Mouse (Mus musculus) ovary, postnatal 14 days (tissue): ENCODE data around the gene Mrpl23.

ENCODE experiments used
- DNase-seq: peaks from one replicate; pipeline ENCODE4 v3.0.0; 2022; ENCODE audit warnings: low spot score

Gene Mrpl23

DNA sequence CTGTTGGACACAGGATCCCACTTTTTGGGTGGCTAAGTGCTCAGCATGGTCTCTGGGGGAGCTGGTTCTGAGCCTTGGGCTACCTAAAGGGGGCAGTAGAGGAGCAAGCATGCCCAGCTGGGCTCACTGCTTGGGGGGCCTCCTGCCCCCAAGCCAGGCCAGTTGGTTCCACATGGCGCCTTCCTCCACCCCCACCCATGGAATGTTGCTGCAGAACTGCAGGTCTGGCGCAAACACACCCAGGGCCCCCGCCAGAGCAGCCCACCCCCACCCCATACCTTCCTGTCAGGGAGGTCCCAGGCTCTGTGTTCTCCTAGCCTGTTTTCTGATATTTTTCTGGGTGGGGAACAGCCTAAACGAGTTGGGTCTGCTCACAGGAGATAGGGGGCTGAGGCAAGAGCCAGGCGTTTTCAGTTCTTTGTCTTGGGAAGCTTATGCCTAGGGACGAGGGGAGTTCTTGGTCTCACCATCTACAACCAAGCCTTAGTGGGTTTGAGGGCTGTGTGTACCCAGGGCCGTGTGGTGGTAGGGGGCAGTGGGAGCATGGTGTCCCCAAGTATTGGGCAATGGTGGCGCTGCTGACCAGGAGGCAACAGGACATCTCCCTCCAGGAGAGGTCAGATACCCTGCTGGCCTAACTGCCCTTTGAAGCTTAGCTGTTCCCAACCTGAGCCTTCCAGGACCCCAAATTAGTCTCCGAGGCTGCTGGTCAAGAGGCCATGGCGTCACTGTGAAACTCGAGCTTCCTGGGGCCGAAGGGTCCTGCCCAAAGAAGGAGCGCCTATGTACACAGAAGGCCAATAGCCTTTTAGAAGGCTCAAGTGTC lies 20.3 kb downstream of the Mrpl23 start:
- DNase-seq, result no peak

DNA sequence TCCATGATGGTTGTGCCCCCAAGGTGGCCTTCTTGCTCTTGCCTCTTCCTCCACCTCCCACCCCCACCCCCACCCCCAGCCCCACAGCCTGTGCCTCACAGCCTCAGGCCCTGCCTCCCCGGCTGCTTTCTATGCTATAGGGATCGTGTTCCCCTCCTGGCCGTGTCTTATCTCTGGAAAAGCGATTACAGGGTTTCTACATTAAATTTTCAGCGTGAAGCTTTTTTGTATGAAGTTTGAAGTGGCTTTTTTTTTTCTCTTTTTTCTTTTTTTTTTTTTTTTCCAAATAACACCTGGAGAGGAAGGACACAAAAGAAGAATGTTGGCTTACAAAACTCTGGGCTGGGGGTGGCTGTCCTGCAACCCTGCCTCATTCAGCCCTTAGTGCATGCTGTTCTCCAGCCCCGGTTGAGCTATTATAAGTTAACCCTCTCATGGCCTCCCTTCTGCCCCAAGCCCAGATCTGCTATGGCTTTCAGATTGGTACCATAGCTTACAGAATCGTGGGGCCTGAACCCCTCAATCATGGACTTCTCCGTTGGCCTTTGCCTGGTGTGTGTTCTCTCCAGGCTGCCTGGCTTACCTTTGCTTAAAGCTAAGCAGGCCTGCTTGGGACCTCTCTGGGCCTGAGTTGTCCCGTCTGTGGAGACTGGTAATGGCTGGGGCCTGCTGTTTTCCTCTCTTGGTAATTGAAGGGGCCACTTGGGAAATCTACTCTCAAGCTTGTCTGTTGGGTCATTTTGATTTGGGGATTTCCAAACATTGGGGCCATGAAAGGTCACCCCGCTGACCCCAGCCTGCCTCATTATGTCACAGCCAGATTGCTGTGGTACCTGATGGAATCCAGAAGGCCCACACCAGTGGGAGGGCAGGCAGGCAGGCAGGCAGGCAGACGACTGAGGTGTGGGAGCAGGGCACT lies 21.2 kb downstream of the Mrpl23 start:
- DNase-seq, result no peak

DNA sequence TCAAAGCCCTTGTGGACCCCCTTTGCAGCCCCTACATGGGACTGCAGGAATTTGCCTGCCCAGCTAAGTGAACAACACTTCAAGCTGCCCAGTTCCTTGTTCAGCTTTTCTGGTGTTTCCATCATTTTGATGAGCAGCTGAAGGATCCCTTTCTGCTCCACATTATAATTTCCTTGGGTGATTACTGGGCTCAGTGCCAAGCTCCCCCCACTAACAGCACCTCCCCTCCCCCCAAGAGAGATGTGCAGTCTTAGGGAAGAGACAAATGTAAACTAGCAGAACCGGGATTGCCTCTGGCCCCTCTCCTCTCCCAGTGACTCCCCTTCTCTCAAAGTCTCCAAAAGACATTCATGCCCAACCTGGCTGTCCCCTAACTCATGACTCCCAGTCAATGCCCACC lies 22.1 kb downstream of the Mrpl23 start:
- DNase-seq, result no peak

DNA sequence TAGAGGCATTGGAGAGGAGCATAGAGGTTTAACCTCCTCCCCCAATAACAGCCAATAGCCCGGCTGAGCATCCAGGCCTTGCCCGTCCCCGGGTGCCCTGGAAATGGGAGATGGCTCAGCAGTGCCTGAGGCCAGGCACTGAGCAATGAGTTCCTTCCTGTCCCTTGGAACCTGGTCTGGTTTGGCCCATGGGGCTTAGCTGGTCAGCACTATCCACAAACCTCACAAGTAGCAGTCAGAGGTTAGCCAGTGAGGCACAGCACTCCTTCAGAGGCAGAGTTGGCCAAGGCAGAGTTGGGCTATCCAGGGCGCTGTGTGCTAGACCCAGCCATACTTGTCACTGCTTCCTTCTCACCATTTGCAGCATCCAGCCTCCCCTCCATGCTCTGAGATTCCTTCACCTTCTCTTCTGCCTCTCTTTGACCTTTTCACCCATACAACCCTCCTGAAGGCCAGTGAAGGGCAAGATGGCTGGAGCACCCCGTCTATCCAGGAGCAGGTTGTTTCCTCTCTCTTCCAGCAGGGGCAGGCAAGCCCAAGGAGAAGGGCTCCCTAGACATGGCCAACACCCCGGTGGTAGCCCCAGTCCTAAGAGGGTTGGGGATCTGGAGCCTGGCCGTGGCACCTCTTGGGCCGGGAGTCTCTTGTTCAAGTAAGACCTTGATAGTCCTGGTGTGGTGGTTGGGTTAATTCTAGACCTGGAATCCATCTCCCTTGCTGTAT lies 23.0 kb downstream of the Mrpl23 start:
- DNase-seq, result no peak

DNA sequence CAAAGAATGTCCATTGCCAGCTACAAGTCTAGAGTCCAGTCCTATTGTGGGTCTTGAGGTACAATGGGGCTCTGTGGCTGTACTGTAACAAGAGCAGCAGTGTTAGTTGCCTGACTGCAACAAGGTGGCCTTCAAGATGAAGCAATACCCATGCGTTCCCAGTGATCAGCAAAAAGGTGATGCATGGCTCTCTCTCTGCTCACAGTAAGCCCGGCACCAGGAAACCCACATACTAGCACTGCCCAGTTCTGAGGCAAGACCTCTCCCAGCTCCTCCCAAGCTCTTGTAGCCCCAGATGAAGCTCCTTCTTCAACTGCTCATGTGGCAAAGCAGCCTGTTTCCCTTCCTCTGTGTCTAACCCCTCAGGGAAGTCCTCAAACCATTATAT lies 23.6 kb downstream of the Mrpl23 start:
- no peak for DNase-seq

DNA sequence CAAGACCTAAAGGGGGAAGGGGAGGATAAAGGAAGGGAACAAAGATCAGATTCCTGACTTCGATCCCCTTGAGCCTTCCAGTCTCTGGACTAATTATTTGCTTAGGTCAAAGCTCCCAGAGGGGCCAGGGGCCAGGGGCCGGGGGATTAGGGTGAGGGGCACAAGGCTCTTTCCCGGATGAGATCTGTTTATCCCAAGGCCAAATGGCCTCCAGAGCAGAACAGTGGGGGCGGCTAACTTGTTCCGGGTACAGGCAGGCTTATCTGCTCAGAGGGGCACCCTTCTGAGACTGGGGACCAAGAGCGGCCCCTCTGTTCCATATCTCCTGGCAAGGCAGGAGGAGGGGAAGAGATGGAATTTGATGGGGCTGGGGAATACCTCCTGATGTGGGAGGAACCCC lies 25.2 kb downstream of the Mrpl23 start:
- DNase-seq, result no peak

DNA sequence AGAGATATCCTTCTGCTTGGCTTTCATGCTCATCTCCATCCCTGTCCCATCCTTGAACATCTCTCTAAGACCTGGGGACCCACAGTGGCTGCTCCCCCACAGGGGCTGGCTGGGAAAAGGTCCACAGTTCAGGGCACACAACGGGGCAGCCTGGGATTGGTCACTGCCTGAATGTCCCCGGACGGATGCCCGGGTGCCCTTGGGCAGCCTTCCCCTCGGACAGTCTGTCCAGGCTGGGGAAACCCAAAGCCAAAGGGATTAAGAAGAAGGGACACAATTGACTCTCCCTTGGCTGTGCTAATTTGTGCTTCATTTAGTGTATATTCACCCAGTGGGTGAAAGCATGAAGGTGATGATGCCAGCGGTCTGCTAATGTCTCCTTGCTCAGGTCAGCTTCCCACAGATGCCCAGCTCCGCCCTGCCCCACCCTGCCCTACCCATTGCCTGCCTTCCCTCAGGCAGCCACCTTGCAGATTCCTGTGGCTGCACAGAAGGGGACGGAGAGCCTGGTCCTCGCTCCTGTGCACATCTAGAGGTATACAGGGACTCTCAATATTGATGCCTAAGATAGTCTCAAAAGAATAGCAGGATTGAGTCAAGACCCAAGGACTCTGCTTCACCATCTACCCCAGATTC lies 26.1 kb downstream of the Mrpl23 start:
- no peak for DNase-seq

DNA sequence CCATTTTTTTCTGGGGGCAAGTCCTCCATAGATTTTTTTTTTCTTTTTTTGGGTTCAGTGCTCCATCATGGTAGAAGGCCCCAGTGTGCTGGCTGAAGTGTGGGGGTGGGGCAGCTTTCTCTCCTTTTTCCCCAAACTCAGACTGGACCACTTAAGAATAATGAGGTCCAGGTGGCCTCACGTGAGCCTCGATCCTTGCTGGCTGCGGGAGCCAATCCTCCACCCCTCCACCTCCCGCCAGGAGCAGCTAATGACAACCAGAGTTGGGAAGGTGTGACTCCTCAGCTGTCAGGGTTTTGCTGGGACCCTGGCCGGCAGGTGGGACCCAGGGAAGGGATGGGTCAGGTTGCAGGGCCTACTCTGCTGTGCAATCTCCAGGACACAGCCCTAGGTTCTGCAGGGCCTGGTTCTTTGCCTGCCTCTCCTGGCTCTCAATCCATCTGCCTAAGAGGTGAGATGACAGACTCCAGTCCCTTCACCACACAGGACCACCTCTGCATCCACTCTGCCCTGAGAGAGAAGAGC lies 27.2 kb downstream of the Mrpl23 start:
- DNase-seq, result no peak

DNA sequence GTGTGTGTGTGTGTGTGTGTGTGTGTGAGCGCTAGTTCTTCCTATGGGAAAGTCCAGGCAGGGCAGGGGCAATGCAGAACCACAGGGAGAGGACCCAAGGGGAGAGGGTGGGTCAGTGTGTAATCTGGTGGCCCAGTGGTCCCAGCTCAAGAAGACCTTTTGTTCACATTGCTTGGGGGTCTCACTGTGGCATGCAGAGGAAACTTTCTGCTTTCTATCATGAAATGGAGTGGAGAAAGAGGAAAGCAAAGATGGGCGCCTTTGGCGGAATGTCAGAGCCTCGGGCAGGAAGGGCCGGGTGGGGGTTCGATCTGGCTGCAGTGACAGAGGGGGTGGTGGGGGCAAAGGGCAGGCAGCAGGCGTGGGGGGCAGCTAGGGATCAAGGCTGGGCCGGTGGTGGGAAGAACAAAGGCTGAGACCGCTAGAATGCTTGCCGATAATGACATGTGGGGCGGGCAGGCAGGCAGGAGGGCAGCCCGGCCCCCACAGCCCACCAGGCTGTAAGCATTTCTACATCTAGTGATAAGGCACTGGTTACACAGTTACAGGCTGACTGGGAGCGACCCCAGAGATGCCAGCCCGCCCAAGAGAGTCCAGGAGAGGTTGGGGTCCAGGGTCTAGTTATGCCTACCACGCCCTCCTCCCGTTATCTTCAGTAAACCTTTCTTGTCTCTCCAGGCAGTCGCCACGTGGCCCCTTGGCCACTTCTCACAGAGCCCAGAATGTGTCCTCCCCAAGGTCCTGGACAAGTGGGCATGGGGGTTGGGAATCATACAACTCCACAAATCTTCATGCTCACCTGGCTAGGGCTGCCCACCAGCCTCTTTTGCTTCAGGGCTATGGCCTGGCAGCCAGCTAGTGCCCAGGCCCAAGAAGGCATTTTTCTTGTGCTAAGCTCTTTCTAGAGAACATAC lies 28.7 kb downstream of the Mrpl23 start:
- no peak for DNase-seq

DNA sequence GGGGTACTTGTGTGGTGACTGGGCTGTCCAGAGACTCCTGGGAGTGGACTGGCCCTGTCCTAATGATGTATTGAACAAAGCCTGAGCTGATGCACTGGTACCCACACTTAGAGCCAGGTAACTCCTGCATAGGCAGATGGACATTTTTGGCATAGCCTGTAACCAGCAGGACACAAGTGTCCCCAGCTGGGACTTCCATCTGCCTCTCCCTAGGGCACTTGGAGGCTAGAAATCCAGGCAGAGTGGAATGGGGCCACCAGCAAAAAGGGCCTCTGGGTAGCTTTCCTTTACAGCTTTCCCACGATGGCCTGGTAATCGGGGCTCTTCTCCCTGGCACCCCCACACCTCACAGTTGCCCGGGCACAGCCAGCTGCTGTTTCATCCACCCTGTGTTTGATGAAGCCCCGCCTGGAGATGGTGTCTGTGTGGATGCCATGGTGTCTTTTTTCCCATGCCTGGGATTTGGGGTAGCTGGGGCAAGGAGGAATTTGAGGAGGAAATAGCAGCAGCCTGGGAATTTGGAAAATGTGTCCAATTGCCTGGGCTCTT lies 29.4 kb downstream of the Mrpl23 start:
- DNase-seq, result no peak

DNA sequence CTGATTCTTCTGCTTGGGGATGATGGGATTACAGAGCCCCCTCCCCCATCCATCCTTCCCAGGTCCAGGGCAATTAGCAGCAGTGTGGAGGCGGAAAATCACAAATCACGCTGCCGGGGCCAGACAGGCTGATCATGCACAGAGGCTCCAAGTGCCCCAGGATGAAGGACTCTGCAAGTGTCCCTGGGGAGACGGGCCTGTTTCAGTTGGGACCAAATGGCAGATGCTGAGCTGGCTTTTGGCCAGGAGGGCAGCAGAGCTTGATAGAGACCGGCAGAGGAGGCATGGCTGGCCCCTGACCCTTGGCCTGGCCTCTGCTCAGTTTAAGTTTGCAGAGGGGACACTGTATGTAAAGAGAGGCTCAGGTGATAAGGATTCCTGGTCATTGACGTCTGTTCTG lies 30.7 kb downstream of the Mrpl23 start:
- DNase-seq, result no peak

DNA sequence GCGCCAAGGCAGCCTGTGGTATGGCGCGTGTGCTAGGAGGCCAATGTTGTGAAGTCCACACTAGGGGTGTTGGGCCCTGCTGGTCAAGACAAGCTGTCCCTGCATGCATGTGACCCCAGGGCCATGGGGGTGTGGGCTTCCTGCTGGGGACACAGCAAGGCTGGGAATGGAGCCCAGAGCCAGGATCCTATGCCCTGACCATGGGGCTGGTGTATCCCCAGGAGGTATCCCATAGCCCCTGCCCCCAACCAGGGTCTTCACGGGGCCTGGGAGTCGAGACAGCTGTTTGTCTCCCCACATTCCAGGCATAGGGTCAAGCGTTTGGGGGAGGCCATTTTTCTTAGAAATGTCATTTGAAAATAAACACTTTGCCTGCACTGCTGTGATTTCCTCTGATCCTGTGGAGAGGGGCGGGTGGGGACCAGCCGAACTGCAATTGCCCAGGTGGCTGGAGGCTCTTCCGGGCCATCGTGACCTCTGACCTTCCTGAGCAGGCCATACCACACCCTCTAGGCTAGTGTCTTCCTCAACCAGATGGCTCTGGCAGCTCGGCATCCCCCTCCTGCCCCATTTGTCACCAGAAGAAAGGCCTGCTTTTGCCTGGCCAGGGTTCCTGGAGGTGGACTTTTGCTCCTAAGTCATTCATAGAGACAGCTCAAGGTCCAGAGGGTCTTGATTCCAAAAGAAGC lies 32.6 kb downstream of the Mrpl23 start:
- DNase-seq, result no peak

DNA sequence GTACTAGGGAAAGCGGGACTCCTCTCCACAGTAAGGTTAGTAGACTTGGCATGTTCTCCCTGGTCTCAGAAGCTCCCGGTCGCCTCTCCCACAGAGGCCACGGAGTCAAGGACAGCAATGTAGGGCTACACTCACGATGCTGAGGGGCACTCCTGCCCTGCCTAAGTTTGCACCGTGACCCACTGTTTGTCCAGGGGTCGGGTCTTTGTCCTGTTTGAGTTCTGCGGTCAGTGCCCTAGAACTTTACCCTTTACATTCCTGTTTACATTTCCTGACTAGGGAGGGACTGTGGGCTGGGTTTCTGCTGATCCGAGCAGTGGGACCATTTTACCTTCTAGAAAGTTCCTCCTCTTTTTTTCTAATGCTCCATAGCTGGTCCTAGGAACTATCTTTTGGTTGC lies 34.0 kb downstream of the Mrpl23 start:
- DNase-seq, result no peak

DNA sequence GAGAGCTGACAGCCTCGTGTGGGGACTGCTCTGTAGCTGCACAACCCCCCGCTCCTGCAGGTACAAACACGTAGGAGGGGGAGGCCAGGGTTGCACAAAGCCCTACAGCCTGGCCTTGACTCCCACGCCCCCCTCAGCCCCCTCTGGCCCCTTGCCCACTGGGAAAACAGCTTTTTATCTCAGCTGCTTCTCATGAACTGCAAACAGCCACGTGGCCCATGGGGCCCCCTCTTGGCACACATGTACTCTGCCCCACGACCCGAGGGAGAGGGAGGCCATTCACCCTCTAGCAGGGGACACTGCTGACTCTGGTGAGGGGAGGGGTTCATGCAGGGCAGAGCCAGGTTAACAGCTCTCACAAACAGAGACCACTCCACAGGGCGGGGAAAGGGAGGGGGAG lies 36.5 kb downstream of the Mrpl23 start:
- no peak for DNase-seq

DNA sequence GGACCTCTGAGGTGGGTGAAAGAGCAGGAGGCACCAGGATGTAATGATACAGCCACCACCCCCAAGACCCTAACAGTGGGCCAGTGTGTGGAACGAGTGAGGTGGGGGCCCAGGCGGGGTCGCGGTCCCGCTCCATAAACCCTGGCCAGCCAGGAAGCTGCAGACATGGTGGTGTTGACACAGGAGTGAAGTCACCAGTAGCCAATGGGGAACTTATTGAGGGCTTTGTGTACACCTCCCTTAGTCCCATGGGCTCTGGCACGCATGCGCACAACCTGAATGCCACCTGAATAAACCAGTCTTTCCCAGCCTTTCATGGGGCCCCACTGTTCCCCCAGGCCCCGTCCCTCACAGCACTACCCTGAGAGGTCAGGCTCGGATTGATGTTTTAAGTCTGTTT lies 38.1 kb downstream of the Mrpl23 start:
- DNase-seq, result no peak

DNA sequence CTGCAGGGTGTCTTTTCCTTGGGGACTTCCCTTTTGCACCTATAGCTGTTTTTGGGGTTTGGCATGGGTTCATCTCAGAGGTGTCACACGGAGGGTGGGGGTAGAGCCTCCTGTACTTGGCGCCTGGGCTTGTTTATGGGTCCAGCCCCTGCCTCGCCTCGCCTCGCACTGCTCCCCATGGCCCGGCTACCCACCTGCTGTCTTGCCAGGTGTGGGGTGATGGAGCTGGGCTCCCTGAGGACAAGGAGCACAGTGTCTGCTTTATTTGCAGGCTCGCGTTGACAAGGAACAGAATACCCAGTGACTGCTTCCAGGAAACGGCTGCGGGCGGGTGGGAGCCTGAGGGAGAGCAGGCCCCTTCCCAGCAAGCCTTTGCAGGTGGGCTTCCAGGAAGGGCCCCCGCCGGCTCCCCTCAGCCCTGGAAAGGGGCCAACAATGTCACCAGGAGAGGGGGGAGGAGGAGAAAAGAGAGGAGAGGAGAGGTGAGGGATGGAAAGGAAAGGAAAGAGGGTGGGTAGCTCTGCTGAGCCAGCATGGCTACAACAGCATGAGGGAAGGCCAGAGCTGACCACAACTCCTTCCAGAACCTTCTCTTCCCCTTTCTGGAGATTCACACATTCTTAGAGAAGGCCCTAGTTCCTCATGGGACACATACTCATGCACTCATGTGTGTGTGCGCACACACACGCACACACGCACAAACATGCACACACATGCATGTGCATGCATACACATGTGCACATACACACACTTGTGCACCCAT lies 39.2 kb downstream of the Mrpl23 start:
- DNase-seq, result no peak

DNA sequence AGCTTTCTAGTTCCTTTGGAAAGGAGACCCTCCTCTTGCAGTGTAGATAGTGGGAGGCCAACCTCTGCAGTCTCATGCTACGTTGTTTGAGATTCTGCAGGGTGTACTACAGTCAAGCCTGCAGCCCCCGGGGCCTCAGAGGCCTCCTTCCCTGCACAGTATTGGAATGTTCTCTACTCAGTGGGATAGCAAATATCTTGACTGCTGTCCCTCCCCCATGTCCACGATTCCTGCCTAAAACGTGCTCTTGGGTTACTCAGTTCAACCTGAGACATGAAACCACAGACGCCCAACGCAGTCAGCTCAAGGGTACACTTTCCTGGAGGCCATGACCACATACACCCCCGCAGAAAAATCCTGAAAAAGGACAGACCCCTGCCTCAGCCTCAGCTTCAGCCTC lies 39.9 kb downstream of the Mrpl23 start:
- DNase-seq, result no peak

DNA sequence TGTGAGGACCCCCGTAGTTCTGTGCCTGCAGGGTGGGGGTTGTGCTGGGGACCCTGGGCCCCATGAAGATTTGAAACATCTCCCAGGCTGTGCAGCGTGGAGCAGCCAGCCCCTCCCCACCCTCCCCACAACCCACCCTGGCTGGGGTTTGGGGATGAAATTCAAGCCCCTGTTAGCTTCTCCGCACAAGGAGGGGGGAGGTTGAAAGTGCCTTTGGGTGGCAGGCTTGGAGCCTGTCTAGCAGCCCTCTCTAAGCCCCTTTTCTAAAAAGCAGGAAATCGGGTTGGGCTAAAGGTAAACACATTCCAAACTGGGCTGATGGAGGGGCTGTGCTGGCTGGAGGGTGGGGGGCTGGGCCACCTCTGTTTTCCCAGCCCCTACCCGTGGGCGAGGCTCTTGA lies 40.5 kb downstream of the Mrpl23 start:
- DNase-seq, result no peak

DNA sequence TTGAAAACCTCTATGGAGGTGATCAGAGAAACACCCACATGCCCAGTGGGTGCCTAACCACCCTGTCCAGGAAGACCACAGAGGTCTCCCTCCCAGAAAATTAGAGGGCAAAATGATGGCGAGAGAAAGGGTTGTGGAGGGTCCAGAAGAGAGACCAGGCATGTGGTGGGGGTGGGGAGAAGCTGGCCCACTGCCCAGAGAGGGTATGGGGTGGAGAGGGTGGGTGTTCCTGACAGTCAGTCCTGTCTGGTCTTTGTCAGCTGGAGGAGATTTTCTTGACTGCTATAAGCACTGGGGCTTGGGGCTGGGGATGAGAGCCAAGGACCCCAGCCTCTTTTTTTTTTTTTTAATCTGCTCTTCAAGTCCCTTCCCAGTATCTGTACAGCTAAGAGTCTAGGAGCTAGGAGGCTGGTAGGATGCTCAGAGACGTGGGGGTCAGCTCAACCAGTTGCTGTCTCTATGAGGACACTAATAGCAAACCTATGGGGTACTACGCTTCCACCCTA lies 41.7 kb downstream of the Mrpl23 start:
- no peak for DNase-seq
